Mouse (Mus musculus) embryonic stem cell, embryonic (primary cell): ENCODE measurements around the gene Ksr2.

ENCODE experiments used
- CTCF ChIA-PET, 4 experiments: fragments of 300-600 bp in 2 of 4; fragments of 350-600 bp in 2 of 4; sonication (Branson Sonifier 250); formaldehyde crosslinking; loops; one replicate each; lab custom pipeline; 2022; ENCODE audit warnings: inconsistent platforms in 2 of 4; lab: Charles Lee
- POLR2A ChIA-PET, 4 experiments: fragments of 300-600 bp in 2 of 4; fragments of 350-600 bp in 2 of 4; sonication (Branson Sonifier 250); formaldehyde crosslinking; loops; one replicate each; lab custom pipeline; 2022; ENCODE audit warnings: antibody characterized with exemption in 4 of 4, inconsistent platforms in 1 of 4; lab: Charles Lee

The Ksr2 gene

DNA sequence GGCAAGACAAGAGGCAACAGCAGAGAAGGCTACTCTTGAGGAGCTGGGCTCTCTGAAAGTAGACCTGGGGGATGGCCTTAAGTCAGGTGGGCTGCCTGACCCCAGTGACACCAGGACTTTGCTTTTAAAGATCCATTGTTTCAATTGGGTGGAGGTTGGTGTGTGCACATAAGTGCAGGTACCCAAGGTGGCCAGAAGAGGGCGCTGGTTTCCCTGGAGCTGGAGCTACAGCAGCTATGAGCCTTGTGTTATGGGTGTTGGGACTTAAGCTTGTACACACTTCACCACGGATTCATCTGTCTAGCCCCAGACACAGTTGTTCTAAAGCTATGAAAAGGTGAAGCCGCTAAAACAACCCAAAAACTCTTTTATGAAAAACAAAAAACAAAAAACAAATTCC lies 279.8 kb downstream of the Ksr2 start:
- ChIA-PET CTCF (interaction anchor here (0.6 to 1.5 kb wide), 12 partner anchors 10 to 951 kb away, joined by 3 to 5 read pairs (median 4); no protein-coding TSS in a partner anchor), POLR2A (no interaction called here)

DNA sequence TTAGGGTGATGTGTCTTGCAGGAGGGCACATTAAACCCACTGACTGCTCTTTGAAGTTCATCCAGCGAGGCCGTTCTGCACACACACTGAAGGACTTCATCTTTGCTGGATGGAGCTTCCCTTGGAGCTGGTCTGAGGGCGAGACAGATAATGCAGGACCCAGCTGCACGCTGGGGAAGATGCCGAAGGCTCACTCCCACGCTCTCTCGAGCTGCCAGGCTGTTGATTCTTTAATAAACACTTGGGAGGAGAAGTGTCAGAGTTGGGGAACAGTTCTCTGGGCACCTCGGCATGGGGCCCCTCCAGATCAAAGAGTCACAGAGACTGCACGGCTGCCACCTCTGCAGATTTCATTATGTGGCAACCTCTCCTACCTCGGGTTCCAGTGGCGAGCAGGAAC lies 280.8 kb downstream of the Ksr2 start:
- ChIA-PET CTCF (interaction anchor here in 3 of 4 experiments (0.5 to 1.5 kb wide), 7 partner anchors 23 to 247 kb away, joined by 3 to 5 read pairs (median 4); no protein-coding TSS in a partner anchor), POLR2A (no interaction called here)

DNA sequence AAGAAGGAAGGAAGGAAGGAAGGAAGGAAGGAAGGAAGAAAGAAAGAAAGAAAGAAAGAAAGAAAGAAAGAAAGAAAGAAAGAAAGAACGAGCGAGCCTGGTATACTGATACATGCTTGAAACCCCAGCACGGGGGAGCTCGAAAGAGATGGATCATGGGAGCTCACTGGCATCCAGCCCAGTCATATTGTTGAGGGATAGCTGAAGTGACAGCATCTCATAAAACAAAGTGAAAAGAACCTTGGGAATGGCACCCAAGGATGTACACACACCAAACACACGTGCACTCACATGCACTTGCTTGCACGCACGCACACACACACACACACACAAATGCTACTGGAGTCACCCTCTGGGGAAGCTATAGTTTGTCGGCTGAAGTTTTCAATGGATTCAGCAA lies 282.6 kb downstream of the Ksr2 start:
- CTCF ChIA-PET, result interaction anchor here in 2 of 4 experiments (0.7 to 1.3 kb wide), 3 partner anchors 128 to 179 kb away, joined by 3 to 5 read pairs (median 3); no protein-coding TSS in a partner anchor
- POLR2A ChIA-PET, result interaction anchor here in 2 of 4 experiments (0.5 kb wide), 2 partner anchors 49 to 123 kb away, joined by 3 read pairs; no protein-coding TSS in a partner anchor

GRCm38 (mm10) chr5:117697589-117697988 lies 283.8 kb downstream of the Ksr2 start:
- POLR2A ChIA-PET, result no interaction called here

DNA sequence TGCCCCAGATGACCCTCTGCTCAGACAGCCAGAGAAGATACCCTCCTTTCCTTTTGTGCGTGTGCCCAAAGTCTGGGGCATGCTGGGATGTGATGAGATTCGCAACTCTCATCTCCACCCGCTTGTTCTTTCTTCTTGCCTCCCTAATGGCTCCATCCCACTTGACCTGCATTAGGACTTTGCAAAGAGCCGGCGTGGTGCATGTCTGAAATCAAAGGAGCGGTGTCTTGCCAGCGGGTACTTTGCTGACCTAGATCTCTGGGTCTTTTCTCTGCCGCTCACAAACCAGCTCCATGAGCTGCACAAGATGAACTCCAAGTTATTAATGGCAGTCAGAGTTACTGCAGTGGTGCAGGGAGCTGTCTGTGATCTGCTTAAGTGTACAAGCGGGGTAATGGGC lies 290.6 kb downstream of the Ksr2 start:
- POLR2A ChIA-PET, result interaction anchor here in 1 of 4 experiments (0.6 kb wide), 1 partner anchor 267 kb away, joined by 3 read pairs; no protein-coding TSS in a partner anchor

More at GRCm38 (mm10) chr5:117697589-117697988, 283.8 kb downstream of the Ksr2 start:
- CTCF ChIA-PET, result interaction anchor here in 2 of 4 experiments (0.6 to 1.1 kb wide), 2 partner anchors 181 to 249 kb away, joined by 3 to 5 read pairs; no protein-coding TSS in a partner anchor

DNA sequence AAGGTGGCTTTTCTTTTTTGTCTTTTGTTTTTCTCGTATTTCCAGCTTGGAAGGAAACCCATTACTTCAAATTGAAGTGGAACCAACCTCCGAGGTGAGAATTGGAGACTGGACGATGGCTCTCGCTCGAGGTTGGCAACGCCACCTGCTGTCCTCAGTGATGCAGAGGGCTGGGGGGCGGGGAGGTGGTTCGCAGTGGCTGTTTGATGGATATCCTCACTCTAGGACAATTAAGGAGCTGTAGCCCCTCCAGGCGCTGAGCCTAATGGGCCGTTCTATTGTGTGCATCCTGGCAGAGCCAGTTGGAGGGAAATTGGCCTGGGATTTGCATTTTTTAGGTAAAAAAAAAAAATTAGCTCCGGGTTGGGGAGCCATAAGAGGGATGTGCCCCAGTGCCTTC lies 292.8 kb downstream of the Ksr2 start:
- ChIA-PET CTCF (interaction anchor here in 1 of 4 experiments (0.9 kb wide), 1 partner anchor 190 kb away, joined by 3 read pairs; no protein-coding TSS in a partner anchor), POLR2A (interaction anchor here in 1 of 4 experiments (0.6 kb wide), 2 partner anchors 33 to 166 kb away, joined by 3 to 5 read pairs; no protein-coding TSS in a partner anchor)

More for the DNA sequence above, 290.6 kb downstream of the Ksr2 start:
- CTCF ChIA-PET, result interaction anchor here in 3 of 4 experiments (0.5 to 0.9 kb wide), 3 partner anchors 30 to 199 kb away, joined by 3 to 7 read pairs (median 3); no protein-coding TSS in a partner anchor

DNA sequence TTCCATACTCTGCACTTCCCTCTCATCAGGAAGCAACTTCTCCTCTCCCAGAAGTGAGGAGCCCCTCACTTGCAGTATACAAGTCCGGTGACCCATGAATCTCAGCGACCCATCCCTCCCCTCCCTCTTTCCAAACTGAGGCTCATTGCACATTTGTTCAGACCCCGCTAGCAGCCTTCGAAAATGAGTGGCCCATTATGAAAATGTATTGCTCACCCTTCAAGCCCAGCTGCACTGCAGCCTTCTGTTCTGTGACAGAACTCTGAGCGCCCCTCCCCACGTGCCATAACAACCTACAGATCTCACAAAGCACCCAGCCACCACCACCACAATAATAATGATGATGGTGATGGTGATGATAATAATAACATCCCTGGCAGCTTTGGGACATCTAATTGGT lies 295.5 kb downstream of the Ksr2 start:
- CTCF ChIA-PET, result no interaction called here
- POLR2A ChIA-PET, result no interaction called here

DNA sequence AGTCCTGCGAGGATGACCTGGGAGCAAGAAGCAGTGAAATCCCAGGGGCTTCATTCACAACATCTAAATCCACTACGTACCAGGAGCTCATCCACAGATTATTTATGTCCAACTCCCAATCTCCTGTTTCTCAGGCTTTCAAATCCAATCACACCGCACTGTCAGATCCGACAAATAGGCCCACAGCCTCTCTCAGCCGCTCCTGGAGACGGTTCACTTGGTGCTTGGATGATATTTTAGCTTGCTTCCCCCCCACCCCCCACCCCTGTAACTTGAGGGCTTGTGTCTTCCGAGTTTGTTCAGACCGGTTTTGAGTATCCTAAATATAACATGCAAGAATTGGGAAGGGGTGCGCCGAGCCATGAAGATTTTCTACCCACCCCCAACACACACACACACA lies 297.8 kb downstream of the Ksr2 start:
- POLR2A ChIA-PET, result no interaction called here
- CTCF ChIA-PET, result interaction anchor here in 2 of 4 experiments (0.6 to 0.7 kb wide), 3 partner anchors 292 to 1444 kb away, joined by 3 read pairs; no protein-coding TSS in a partner anchor

- ChIA-PET CTCF (interaction anchor here in 2 of 4 experiments (0.5 to 0.6 kb wide), 3 partner anchors 124 to 1443 kb away, joined by 3 to 5 read pairs (median 3); no protein-coding TSS in a partner anchor), POLR2A (no interaction called here)
Observed at GRCm38 (mm10) chr5:117712207-117712606, 298.4 kb downstream of the Ksr2 start.

GRCm38 (mm10) chr5:117717120-117717519 lies 303.3 kb downstream of the Ksr2 start:
- CTCF ChIA-PET, result no interaction called here
- POLR2A ChIA-PET, result no interaction called here

DNA sequence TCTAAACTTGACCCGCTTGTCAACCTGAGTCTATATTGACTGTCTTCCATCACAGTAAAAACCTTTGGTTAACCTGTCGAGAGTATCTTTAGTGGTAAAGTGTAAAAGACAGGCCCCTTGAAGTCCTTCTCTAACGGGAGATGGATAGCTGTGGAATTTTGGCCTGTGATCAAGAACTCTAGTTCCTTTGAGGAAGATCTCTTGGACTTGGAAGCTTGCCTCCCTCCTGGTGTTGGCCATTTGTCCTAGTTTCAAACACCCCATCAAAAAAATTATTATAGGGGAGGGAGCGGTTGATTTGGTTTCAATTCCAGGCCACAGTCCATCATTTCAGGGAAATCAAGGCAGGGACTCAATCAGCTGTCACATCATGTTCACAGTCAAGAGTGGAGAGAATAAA lies 309.5 kb downstream of the Ksr2 start:
- CTCF ChIA-PET, result no interaction called here
- POLR2A ChIA-PET, result no interaction called here

DNA sequence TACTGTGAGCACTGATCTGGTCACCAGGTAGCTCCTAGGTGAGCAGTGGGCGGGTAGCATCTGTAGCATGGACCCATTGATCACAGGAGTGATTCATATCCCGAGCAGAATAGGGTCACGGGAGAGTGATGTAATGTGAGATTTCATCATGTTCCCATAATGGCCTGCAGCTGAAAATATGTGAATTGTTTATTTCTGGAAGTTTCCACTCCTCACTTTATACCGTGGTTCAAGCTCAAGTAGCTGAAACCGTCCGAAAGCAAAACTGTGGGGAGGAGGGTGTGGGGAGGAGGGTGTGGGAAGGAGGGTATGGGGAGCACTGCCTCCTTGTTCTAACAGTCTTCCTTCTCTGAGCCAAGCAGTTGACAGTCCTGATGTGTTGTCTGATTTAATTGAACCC lies 312.7 kb downstream of the Ksr2 start:
- ChIA-PET POLR2A (no interaction called here), CTCF (no interaction called here)

DNA sequence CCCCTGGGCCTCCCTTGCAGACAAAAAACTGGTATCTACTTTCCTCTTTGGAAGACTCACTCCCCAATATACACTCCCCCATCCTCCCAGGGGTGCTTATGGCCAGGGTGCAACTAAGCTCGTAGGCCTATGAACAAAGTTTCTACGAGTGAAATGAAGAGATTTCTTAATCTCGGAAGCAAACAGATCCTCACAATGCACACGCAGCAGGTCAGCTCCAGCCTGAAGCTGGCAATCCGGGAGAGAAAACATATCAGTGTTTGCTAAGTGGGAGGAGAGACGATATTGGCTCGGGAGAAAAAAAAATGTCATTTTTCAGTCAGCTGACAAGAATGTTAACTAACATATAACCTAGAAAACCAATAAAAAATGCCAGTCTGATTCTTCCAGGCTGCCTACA lies 313.3 kb downstream of the Ksr2 start:
- ChIA-PET POLR2A (no interaction called here), CTCF (no interaction called here)

DNA sequence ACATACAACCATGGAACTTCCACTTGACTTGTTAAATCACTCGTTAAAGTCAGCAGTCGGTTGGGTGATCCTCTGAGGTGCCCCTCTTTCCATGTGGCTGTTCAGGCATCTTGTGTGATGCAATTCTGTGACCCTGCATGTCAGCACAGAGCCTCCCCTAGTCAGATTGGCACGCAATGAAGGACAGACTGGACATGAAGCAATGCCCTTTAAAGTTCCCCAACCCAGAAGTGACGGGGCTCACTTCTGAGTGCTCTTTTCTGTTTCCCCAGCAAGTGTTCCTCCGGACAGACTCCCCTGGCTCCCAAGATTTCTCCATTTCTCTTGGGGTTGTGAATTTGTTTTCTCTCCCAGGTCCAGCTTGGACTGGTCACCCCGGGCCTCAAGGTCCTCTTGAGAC lies 317.5 kb downstream of the Ksr2 start:
- CTCF ChIA-PET, result interaction anchor here in 1 of 4 experiments (0.7 to 1.4 kb wide), 3 partner anchors 30 to 228 kb away, joined by 3 to 5 read pairs (median 4); no protein-coding TSS in a partner anchor
- POLR2A ChIA-PET, result no interaction called here

DNA sequence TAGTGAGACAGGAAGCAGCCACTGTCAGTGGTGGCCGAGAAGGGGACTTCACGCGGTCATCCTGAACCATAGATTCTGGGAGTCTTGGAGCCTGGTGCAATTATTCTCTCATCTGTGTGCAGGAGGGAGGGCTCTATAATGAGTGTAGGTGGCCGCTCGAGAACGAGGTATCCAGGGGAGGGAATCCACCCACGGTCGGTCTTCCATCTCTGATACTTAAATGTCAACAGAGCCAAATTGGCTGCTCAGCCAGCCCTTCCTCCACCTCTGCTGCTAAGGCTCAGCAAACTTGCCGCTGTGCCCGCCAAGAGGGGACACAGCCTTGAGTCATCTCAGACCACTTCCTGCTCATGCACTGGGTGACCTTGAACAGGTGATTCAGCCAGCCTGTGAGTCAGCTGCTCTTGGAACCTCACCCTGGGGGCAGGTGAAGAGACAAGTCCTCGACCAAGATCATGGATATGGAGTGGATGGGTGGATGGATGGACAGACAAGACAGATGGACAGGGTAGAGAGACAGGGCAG lies 330.9 kb downstream of the Ksr2 start:
- ChIA-PET CTCF (interaction anchor here in 1 of 4 experiments (0.6 kb wide), 1 partner anchor 54 kb away, joined by 3 read pairs; no protein-coding TSS in a partner anchor), POLR2A (no interaction called here)

- ChIA-PET POLR2A (interaction anchor here in 1 of 4 experiments (0.6 kb wide), 1 partner anchor 203 kb away, joined by 4 read pairs; no protein-coding TSS in a partner anchor), CTCF (interaction anchor here in 3 of 4 experiments (0.8 to 2.3 kb wide), 5 partner anchors 12 to 317 kb away, joined by 3 to 7 read pairs (median 4); no protein-coding TSS in a partner anchor)
Observed at GRCm38 (mm10) chr5:117749353-117749752, 335.6 kb downstream of the Ksr2 start.

DNA sequence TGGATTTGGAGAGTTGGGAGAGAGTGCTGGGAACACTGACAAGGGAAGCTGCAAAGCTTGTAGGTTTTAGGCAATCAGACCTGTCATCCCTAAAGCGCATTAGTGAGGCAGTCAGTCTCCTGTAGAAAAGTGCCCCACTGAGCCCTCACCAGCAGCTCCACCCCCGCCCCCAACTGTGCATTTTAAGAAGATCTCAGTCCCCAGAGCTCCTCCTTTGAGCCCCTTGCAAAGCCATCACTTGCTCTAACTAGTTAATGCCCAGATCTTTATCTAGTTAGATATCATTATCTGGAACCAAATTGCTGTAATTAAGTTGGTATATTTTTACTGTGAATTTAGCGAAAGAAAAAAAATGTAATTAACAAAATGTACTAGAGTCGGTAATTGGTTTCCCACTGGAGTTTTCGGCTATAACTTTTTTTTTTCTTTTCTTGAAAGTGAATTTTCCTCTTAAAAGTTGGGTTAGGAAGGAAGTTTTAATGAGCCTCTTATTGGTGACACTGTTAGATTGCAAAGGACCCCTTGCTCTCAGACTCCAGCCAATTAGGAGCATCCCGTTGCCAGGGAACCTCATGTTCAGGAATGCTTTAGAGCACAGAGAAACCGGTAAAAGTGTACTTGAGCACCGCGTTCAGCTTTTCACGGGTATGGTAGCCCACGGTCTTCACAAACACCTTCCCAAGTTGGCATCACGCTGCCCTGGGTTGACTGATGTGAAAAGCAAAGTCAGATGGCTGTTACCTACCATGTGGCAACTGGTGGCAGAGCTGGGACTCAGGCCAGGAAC lies 344.1 kb downstream of the Ksr2 start:
- ChIA-PET POLR2A (interaction anchor here in 1 of 4 experiments (0.6 to 1.1 kb wide), 2 partner anchors 12 to 14 kb away, joined by 3 to 4 read pairs; no protein-coding TSS in a partner anchor), CTCF (interaction anchor here in 1 of 4 experiments (0.6 kb wide), 2 partner anchors 95 to 218 kb away, joined by 3 to 4 read pairs; no protein-coding TSS in a partner anchor)

DNA sequence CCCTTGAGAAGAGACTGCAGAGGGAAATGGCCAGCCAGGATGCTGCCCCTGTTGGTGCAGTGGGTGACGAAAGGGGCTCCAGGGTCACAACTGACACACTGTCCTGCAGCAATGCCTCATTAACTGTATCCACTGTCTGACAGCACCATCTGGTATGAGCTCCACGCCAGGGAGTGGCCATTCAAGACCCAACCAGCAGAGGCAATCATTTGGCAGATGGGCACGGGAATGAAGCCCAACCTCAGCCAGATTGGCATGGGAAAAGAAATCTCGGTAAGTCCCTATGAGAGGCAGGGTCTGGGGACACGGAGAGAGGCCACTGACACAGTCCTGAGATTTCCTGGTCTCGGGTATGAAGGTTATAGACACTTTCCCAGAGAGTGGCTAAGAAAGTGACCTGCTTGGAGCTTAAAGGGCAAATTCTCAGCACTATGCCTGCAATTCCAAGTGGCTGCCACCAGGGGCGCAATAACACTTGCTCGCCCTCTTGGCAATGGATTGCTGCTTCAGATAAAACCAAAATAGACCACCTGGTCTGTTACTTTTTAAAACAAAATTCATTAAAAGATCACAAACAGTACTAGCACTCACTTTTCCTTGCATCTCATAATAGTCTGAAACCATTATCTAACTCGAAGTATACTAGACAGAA lies 347.5 kb downstream of the Ksr2 start:
- ChIA-PET CTCF (interaction anchor here (0.6 to 1.7 kb wide), 49 partner anchors 10 to 284 kb away, joined by 3 to 11 read pairs (median 4); partner anchors contain the start of gene Nos1 (in 1 of the 4)), POLR2A (no interaction called here)
